Mouse (Mus musculus): ENCODE results near the gene Gpat2.

Gene Gpat2

DNA sequence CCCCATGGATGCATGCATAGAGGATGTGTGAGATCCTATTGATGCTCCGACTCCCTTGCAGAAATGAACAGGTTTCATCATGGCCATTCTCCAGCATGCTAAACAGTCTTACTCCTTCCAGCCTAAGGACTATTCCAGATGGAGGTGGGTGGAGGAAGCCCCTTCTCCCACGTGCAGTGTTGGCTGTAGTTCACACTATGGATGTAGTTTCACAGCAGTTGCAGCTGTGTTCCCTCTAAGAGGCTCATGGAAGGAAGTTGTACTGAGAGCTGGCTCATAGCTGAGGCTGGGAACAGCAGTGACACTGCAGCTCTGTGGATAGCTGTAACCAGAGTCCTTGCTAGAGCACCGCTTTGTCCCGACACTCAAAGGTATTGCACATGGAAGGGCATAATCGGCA, 12.7 kb downstream of the Gpat2 start:
- in situ Hi-C loops (cut with MboI; ENCODE audit: low sequenced_read_pairs) = no loop called here

DNA sequence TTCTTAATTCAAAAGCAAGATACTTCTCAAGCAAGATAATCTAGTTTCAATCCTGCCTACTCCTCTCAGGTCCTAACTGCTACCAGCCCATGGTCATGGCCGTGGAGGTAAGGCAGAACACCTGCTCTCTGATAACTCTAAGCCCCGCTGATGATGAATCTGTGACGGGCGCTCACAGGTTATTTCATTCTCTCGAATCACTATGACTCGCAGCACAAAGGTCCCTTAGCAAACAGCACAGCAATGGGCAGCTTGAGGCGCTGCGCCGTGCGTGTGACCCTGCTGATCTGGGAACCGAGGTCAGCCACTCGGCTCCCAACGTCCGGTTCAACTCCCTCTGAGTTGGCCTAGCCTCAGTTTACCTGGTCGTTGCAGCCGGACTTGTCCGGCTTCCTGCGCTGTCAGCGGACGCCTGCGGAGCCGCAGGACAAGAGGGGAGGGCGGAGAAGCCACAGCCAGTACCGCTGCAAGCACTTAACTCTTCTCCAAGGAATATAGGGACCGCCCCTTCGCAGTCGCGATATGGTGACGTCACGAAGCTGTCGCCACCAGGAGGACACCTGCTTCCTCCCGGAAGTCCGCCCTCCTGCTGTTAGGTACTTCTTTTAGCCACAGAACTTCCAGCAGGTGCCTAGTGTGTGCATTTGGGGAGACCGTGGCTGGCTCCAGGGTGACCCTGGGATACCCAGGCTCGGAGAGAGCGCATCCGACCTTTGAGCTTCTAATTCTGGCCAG, 19.2 kb downstream of the Gpat2 start, which contains the start of gene Fahd2a:
Fahd2a (minus strand) TSS at position 511 of the 735 bp plus-strand sequence.
- in situ Hi-C loops (cut with MboI; ENCODE audit: low sequenced_read_pairs) = no loop called here

DNA sequence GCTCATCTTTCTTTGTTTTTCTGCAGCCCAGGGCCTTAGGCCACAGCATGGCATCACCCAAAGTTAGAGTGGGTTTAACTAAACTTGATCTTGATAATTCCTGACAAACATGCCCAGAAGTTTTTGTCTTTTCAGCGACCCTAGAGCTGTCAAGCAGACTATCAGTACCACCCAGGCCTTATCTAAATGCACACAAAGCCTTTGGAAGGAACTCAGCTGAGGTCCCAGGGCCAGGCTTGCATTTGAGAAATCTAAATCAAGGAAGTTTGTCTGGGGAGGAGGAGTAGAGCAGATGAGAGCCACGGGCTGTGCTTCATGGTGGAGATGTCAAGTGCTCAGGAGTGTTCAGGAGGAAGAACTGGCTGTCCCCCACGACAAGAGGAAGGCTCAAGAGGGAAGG, 21.8 kb downstream of the Gpat2 start:
- in situ Hi-C loops (cut with MboI; ENCODE audit: low sequenced_read_pairs) = loop anchor here (5.0 kb wide), 1 partner anchor 85 kb away; the partner anchor contains the start of gene Adra2b

DNA sequence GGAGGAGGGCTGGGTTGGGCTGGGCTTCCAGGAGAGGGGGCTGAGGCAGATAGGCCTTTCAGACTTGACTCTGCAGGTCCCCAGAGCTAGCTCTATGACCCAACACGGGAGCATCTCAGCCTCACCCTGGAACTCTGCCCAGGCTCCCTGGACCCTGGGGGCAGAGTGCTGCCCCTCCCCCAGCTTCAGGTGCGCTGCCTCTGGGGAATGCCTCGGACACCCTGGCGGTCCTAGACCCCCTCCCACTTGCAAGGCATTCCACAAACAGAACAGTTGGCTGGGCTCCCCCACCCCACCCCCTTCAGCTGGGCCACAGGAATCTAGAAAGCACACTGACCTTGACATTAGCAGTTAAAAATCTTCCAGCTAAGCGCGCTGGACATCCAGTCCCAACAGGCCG, 24.7 kb downstream of the Gpat2 start:
- in situ Hi-C loops (cut with MboI; ENCODE audit: low sequenced_read_pairs) = loop anchor here (5.0 kb wide), 1 partner anchor 87 kb away; the partner anchor contains the start of gene Adra2b

DNA sequence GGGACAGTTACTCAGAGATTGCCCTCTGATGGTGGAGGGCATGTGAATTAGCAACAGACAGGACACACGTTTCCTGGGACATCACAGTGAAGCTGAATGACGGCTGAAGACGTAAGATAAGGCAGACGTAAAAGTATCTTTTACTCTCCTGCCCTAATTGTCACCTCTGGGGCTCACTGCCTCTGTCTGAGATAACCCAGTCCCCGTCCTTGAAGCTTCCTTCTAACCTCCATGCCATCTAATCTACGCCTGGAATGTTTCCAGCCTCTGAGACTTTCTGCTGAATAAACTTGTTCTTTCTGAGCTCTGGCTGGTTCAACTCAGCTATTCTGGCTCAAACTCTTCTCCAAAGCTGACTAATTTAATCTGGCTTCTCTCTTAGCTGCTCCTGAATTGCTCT, 26.7 kb downstream of the Gpat2 start:
- in situ Hi-C loops (cut with MboI; ENCODE audit: low sequenced_read_pairs) = no loop called here

DNA sequence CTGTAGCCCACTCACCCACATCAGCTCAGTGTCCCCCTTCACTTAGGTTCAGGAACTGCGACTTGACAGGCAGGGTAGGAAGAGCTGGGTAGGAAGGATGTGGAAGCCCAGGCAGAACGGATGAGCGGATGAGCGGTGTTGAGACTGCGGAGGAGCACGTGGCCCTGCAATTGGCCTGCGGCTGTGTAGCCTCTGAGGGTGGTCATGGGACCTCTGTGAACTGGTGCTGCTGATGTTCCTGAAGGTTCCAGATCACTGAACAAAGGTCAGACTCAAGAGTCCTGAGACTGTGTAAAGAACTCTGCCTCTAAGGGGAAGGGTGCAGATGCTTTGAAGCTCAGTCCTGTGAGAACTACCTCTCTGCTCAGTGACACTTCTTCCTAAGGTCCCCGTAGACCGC, 28.1 kb downstream of the Gpat2 start:
- in situ Hi-C loops (cut with MboI; ENCODE audit: low sequenced_read_pairs) = no loop called here

DNA sequence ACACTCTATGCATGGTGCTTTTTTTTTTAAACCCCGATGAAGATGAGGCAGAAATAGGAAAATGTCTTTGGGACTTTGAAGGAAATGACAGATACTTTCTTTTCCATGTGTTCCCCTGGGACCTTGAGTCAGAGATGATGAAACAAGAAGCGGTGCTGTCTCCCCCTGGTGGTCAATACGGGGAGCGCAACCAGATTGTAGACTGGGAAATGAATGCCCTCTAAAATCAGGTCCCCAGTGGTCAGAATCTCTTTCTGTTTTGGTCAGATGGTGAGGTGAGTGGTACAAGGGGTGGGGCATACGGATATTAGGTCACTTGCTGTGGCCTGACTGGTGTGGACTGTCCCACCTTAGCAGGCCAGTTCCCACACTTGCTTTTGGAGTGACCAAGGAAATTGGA, 28.8 kb downstream of the Gpat2 start:
- in situ Hi-C loops (cut with MboI; ENCODE audit: low sequenced_read_pairs) = no loop called here

DNA sequence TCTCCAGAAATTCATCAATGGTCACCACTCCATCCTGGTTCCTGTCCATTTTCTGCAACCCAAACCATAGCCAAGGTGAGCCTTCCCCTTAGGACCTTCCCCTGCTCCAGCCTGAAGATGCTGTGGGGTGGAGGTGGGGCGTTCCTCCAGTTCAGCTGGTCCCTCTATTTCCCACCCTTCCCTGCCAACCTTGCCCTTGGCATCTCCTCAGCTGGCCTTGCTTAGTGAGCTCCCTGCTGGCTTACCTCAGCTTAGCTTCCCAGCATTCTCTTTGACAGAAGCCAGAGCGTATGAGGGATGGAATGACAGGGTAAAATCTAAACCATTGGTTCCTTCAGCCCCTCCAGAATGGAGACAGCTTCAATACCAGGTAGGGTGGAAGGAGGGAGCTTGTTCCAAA, 34.3 kb downstream of the Gpat2 start:
- in situ Hi-C loops (cut with MboI; ENCODE audit: low sequenced_read_pairs) = no loop called here

DNA sequence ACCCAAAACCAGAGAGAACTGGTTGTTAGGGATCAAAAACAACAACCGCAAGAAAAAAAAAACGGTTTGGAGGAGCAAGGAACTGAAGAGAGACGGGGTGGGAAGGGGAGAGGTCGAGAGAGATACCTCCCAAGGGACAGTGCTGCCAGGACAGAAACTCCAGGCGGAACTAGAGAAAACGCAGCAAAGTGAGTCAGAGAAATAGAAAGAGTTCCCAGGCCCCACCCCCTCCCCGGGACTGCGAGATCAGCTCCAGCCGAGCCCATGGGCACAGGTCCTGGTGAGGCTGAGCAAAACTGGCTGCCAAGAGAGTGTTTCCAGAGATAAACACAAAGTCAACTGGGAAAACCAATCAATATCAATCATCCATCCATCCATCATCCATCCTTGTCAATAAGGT, 36.4 kb downstream of the Gpat2 start:
- in situ Hi-C loops (cut with MboI; ENCODE audit: low sequenced_read_pairs) = loop anchor here (5.0 kb wide), 1 partner anchor 36 kb away; no protein-coding TSS in a partner anchor

DNA sequence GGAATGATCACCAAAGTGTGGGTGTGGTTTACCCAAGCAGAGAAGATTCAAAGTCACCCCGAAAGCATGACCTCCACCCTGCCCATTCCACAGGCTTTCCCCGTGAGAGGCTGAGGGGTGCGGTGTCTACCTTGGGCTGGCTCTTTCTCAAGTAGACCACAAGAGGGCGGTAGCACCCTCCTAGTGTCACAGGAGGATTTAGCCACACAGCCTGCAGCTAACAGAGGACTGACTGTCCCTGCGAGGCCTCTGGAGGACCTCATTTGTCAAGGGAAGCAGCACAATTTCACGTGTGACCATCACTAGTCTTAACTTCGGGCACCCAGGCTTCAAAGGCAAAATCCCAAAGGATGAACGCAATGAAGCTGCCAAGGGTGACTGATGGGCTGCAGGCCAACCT, 37.3 kb downstream of the Gpat2 start:
- in situ Hi-C loops (cut with MboI; ENCODE audit: low sequenced_read_pairs) = loop anchor here (5.0 kb wide), 1 partner anchor 35 kb away; no protein-coding TSS in a partner anchor

DNA sequence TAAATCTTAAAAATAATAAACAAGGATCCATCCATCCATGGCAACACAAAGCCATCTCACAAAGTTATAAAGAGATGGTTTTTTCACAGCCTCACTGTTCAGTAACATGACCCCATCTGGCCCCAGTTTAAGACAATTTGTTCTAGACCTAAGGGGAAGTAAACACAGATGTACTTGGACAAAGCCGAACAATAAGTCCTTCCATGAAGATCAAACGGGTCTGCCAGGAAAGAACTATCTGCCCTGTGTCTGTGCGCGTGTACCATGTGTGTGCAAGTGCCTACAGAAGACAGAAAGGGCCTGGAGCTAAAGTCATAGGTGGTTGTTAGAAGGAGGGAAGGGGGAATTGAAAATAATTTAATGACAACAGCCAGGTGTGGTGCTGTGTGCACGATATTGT, 45.2 kb downstream of the Gpat2 start:
- in situ Hi-C loops (cut with MboI; ENCODE audit: low sequenced_read_pairs) = no loop called here

DNA sequence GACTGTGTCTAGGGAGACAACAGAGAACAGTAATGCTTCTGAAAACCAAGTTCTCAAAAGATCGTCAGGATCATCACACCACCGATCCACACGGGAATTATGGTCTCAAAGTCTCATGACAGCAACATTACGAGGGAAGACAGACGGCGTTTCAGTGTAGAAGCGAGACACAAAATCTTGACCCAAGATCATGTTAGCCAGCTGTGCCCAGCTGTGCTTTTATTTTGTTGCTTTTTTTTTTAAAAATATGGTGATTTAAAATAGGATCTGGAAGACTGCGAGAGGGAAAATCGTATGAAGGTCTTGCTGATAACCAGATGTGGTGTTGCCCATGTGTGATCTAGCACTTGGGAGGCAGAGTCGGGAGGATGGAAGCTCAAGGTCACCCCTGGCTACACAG, 45.7 kb downstream of the Gpat2 start:
- in situ Hi-C loops (cut with MboI; ENCODE audit: low sequenced_read_pairs) = no loop called here

DNA sequence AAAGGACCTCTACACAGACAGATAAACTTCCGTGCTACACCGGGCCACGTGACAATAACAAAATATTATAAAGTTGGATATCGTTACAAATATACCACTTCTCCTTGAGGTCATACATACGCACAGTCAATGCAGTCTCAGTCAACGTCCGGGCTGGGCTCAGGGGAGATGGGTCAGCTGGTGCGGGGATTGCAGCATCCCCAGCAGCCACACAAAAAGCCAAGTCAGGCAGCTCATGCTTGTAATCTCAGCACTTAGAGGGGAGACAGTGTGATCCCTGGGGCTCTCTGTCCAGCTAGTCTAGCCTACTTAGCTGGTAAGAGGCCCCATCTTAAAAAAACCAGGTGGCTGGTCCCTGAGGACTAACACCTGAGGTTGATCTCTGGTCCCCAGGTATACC, 46.3 kb downstream of the Gpat2 start:
- in situ Hi-C loops (cut with MboI; ENCODE audit: low sequenced_read_pairs) = no loop called here

DNA sequence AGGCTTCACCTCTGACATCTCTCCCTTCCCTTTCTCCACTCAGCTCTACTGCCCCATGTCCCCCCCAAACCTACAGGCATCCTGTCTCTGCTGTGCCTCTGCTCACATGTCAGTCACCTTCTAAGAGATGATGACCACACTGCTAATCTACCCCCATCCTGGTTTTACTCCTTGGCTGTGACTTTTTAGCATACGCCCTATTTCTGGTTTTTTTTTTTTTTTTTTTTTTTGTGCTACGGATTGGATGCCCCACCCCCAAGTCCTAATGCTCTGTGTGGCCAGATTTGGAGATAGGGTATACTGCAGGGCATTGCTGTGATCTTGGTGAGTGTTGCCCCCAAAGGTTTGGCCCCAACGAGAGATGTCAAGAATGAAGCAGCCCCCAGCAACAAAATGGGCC, 47.3 kb downstream of the Gpat2 start:
- in situ Hi-C loops (cut with MboI; ENCODE audit: low sequenced_read_pairs) = no loop called here

DNA sequence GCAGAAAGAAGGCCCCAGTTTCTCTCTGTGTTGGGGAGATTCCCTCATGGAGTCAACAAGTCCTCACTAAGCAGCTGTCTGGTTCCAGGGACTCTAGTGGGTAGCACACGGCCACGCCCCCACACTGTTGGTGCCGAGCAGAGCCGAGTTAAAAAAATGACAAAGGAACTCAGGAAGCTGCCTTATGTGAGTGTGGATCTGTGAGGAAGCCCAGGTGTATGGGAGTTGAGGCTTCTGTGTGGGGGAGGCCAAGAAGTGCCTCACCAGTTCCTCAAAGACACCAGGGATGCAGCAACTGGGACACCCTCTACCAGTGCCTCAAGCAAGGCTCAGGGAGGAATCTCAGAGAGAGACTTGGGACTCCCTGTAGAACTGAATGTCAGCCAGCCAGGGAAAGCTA, 54.2 kb downstream of the Gpat2 start:
- in situ Hi-C loops (cut with MboI; ENCODE audit: low sequenced_read_pairs) = no loop called here

DNA sequence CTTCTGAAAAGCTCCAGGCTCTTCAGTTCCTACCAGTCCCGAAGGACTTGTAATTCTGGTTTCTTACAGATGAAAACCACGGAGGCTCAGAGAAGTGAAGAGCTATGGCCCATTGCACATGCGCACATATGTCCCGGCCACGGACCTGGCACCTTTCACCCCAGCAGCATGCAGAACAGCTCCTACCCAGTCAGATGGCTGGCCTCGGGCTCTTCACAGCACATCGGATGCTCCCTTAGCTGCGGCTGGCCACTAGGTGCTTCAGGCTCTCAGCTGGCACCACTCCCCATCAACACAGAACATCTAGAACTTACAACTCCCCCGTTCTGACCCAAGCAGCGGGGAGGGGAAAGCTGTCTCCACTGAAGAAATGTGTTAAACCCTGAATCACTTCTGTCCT, 54.8 kb downstream of the Gpat2 start:
- in situ Hi-C loops (cut with MboI; ENCODE audit: low sequenced_read_pairs) = no loop called here

DNA sequence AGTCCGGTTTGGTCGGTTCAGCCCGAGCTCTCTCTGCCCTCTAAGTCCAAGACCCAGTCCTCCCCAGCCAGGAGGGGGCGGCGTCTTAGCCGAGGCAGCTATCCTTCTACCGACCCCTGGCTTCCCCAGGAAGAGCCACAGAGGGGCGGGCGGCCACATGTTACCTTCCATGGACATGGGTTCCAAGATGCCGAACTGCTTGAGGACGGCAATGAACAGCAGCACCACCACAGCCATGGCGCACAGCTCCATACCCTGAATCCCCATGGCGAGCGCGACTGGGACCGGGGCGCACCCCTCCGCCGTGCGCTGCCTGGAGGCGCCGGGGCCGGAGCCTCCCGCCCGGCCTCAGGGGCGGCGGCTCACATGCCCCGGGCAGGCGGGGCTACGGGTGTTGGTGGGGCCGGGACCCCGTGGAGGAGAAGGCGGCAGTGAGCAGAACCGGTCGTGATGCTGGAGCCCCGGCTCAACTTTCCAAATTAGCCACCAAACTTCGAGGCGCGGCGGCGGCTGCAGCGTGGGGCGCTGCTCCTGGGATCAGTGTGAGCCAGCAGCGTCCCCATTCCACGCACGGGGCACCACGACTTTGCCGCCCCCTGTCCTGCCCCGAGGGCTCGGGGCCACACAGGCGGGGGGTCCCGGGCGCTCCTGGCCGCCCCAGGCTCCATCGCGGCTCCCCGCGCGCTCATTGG, 57.0 kb downstream of the Gpat2 start:
- in situ Hi-C loops (cut with MboI; ENCODE audit: low sequenced_read_pairs) = no loop called here

DNA sequence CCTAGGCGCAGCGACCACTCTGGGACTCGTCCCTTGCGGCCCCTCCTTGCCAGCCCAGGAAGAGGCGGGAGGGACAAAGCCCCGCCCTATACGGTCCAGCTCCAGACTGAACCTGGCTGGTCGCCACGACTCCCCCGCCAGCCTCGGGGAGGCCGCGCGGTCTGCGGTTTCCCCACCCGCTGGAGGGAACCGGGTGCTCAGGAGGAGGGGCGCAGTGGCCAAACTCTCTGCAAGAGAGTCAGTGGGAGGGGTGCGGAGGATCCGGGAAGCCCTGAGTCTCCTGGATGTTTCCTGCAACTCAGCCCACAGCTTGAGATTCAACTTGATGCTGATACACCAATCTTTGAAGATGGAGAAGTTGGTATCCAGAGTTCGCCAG, 57.5 kb downstream of the Gpat2 start:
- in situ Hi-C loops (cut with MboI; ENCODE audit: low sequenced_read_pairs) = no loop called here

DNA sequence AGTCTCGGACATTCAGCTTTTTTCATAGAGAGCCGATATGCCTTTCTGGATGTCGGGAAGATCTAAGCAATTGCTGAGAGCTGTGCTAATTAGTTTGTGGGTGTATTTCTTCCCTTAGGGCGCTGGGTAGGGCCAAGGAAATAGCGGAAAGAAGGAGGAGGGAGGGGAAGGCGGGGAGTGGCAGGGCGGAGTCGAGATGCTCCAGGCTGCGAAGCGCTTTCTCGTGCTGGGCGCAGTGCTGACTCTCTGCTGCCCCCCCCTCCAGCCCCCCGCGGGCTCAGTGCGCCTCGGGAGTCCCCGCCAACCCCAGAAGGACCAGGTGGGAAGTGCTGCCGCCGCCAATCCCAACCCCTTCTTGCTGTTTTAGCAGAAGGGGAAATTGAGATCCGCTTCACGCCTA, 58.0 kb downstream of the Gpat2 start:
- in situ Hi-C loops (cut with MboI; ENCODE audit: low sequenced_read_pairs) = no loop called here

DNA sequence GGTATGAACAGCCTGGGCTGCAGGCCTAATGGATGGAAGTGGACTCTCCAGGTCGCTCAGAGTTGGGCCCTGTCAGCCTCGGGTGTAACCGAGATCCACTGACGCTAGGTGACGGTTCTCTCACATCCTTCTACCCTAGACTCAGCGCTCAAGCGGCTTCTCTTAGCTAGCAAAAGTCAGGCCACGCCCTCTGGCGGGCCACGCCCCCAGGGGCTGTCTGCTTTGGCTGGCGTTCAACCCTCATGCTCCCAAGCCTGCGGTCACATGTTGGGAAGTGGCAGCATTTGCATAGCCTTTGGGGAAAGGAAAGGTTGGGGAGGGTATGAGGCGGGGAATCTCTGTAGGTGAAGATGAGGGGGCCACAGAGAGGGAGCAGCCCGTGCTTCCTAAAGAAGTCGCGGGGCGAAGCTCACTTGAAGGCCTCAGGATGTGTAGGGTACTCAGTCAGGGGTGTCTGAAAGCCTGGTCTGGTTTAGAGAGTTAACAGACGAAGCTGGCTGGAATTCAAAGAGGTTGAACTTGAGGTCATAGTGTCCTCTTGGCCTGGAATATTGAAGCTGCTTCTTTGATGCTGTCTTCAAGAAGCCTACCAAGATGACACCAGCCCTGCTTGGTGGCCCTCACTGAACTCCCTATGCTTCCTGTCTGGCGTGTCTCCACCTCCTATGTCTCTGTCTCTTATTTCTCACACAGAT, 59.6 kb downstream of the Gpat2 start:
- in situ Hi-C loops (cut with MboI; ENCODE audit: low sequenced_read_pairs) = no loop called here

Measured in CH12F3 (cell line).